Mouse (Mus musculus) heart, postnatal 0 days (tissue): ENCODE results near the gene Ppm1b.

Experiments used
- CTCF ChIP-seq: IDR thresholded peaks from 2 replicates; pipeline ENCODE4 v1.5.1; 2016; ENCODE audit warnings: antibody characterized with exemption, control low read depth, low read depth
- EP300 ChIP-seq: IDR thresholded peaks from 2 replicates; pipeline ENCODE4 v1.6.1; 2016; ENCODE audit warnings: antibody characterized with exemption, low read depth

GRCm38 (mm10) chr17:84953776-84954175 is 2.8 kb upstream of the Ppm1b start:
- TF ChIP-seq CTCF (no peak), EP300 (no peak)
